Mouse (Mus musculus): ENCODE measurements around the gene Ifitm2.

GRCm38 (mm10) chr7:140907131-140907530, 48.7 kb downstream of the Ifitm2 start:
- TF ChIP-seq CTCF (IDR thresholded peaks at IDR 0.05; ENCODE audit: extremely low read depth, insufficient read depth, insufficient read length, insufficient replicate concordance) (no peak), POLR2A (IDR thresholded peaks at IDR 0.05; ENCODE audit: low read depth, low read length) (no peak)
